ENCODE assay signal across 8 mouse cellular contexts in genomic region chr10:67897281-67897680, GRCm38 (mm10).
"Had no signal": no experiment of that assay in that cellular context is flagged by ENCODE, and none has a peak within 500 bp of the region (broad histone marks: within the 10 kb centered on the region; RNA-seq: fewer than 3 reads in every experiment).

No protein-coding gene starts in this region.

- DNase-seq: kidney, adult 8-10 months; kidney, postnatal 25 days; lung, embryonic 14.5 days; lung, postnatal 10 days; right cerebral cortex, postnatal 14 days; thymus, adult 2 months; thymus, postnatal 25 days had no signal

- ATAC-seq: midbrain, embryonic 15.5 days had no signal
